Mouse (Mus musculus): ENCODE data around the gene Rmi1. TPM values are rescaled to one million over a fixed set of nuclear protein-coding genes. Genes with fewer than 3 reads are reported as not detected.
"Not testable (repeated sequence)": the region's sequence is repeated elsewhere in the genome, so short reads cannot be mapped to it uniquely, and the experiment has no call there.

Gene Rmi1
- polyA plus RNA-seq, 1 experiment: 0.69 TPM

- Histone ChIP-seq H3K36me3 (ENCODE audit: control insufficient read depth) (no peaks in the 10 kb centered on the region), H3K4me1 (ENCODE audit: control insufficient read depth) (no peaks in the 10 kb centered on the region), H3K27me3 (ENCODE audit: control insufficient read depth) (0 out of 2 replicates have a peak, but pooled peaks cover 3% of the 10 kb centered on the region), H3K4me3 (replicated peaks) (no peak overlapping the region), H3K9me3 (ENCODE audit: control insufficient read depth, low read length) (peaks cover 32% of the 10 kb centered on the region)
- TF ChIP-seq GATA1 (IDR thresholded peaks at IDR 0.05; ENCODE audit: low read length): no peak
- TF ChIP-seq TAL1 (IDR thresholded peaks at IDR 0.05; ENCODE audit: low read length): no peak
Observed at GRCm38 (mm10) chr13:58372278-58373152, 29.5 kb upstream of the Rmi1 start.

DNA sequence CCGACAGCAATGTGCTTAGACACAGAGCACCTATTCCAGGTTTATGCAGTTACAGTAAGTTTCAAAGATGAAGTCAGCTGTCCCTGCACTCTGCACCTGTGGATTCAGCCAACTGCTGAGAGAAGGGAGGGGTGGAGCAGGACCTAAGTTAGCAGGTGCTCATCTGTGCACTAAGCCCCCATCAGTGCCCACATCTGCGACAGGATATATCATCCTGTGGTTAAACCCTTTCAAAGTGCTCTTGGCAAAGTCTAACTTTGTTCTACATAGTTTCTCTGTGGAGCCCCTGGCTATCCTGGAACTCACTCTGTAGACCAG is 28.9 kb upstream of the Rmi1 start:
- Histone ChIP-seq H3K4me1 (ENCODE audit: control insufficient read depth) (no peaks in the 10 kb centered on the region), H3K4me3 (replicated peaks) (no peak overlapping the region), H3K9me3 (ENCODE audit: control insufficient read depth, low read length) (peaks cover 32% of the 10 kb centered on the region), H3K27me3 (ENCODE audit: control insufficient read depth) (0 out of 2 replicates have a peak, but pooled peaks cover 3% of the 10 kb centered on the region), H3K36me3 (ENCODE audit: control insufficient read depth) (no peaks in the 10 kb centered on the region)
- TF ChIP-seq TAL1 (IDR thresholded peaks at IDR 0.05; ENCODE audit: low read length) (no peak), GATA1 (IDR thresholded peaks at IDR 0.05; ENCODE audit: low read length) (no peak)

DNA sequence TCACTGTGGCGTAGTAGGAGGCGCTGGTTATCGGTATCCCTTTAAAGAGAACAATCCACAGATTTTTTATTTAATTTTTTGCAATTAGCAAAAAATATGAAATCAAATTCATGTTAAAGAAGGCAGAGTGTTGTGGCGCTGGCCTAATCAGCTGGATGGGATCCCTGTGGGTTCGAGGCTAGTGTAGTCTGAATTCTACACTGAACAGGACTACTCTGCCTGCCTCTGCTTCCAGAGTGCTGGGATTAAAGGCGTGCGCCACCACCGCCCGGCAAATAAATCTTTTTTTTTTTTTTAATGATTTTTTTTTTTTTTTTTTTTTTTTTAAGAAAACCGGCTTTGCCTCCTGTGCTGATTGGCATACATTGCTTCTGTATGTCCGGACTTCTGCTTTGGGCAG is 17.7 kb upstream of the Rmi1 start:
- Histone ChIP-seq H3K4me3 (replicated peaks) (peak overlapping the region; percentile 78), H3K9me3 (ENCODE audit: control insufficient read depth, low read length) (peaks cover 32% of the 10 kb centered on the region), H3K4me1 (ENCODE audit: control insufficient read depth) (peaks cover 29% of the 10 kb centered on the region)

DNA sequence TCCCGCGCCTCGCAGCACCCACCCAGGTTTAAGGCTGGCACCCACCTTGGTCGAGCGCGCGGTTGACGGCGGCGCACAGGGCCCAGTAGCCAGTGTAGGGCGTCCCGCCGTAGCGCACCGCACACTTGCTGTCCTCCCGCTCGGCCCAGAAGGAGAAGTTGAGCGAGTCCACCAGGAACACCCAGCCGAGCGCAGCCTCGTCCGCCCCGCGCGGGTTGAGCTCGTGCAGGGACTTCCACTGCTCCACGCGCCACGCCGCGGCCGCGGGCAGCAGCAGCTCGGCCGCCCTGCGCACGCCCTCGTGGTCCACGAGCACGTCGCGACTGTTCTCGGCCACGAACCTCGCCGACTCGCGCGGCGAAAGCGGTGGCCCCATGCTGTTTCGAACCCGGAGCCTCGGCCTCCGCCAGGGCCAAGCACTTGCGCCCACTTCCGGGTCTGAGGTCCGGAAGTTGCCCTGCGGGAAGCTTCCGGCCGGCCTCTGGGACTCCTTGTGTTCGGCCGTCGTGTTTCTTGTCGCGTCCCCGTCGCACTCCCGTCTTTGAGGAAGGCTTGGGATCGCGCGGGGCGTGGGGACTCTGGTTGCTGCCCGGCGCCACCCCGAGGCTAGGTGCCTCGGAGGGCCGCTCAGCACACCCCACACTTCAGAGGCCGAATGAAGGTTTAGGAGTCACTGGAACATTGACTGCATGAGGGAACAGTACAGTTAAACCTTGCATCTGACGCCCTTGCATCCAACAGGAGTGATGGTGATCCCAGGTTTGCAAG is 17.1 kb upstream of the Rmi1 start, which contains the start of gene 2210016F16Rik:
2210016F16Rik (minus strand) TSS at position 447 of the 768 bp plus-strand sequence.
- peaks cover 27% of the 10 kb centered on the region for H3K9me3 ChIP-seq (ENCODE audit: control insufficient read depth, low read length)
- H3K4me3 ChIP-seq (replicated peaks): peak within 1 kb of the TSS; percentile 78
- peaks cover 50% of the 10 kb centered on the region for H3K36me3 ChIP-seq (ENCODE audit: control insufficient read depth)

More for the DNA sequence above, 17.7 kb upstream of the Rmi1 start:
- Histone ChIP-seq H3K36me3 (ENCODE audit: control insufficient read depth) (peaks cover 47% of the 10 kb centered on the region), H3K27me3 (ENCODE audit: control insufficient read depth) (no peaks in the 10 kb centered on the region; the same call in 1 of the 2 replicates)
- no peak for TF ChIP-seq TAL1 (IDR thresholded peaks at IDR 0.05; ENCODE audit: low read length)

GRCm38 (mm10) chr13:58385547-58385920 is 16.5 kb upstream of the Rmi1 start:
- H3K27me3 ChIP-seq (ENCODE audit: control insufficient read depth): no peaks in the 10 kb centered on the region; the same call in 1 of the 2 replicates
- H3K4me3 ChIP-seq (replicated peaks): peak overlapping the region; percentile 78
- H3K4me1 ChIP-seq (ENCODE audit: control insufficient read depth): peaks cover 29% of the 10 kb centered on the region
- peaks cover 50% of the 10 kb centered on the region for H3K36me3 ChIP-seq (ENCODE audit: control insufficient read depth)
- TF ChIP-seq TAL1 (IDR thresholded peaks at IDR 0.05; ENCODE audit: low read length): no peak
- no peak for TF ChIP-seq GATA1 (IDR thresholded peaks at IDR 0.05; ENCODE audit: low read length)
- peaks cover 21% of the 10 kb centered on the region for H3K9me3 ChIP-seq (ENCODE audit: control insufficient read depth, low read length)

More for the DNA sequence above, 17.1 kb upstream of the Rmi1 start, which contains the start of gene 2210016F16Rik:
- peaks cover 29% of the 10 kb centered on the region for H3K4me1 ChIP-seq (ENCODE audit: control insufficient read depth)
- H3K27me3 ChIP-seq (ENCODE audit: control insufficient read depth): no peaks in the 10 kb centered on the region; the same call in 1 of the 2 replicates
- TF ChIP-seq TAL1 (IDR thresholded peaks at IDR 0.05; ENCODE audit: low read length) (no peak), GATA1 (IDR thresholded peaks at IDR 0.05; ENCODE audit: low read length) (no peak)

- H3K27me3 ChIP-seq (ENCODE audit: control insufficient read depth): no peaks in the 10 kb centered on the region
- TF ChIP-seq TAL1 (IDR thresholded peaks at IDR 0.05; ENCODE audit: low read length) (no peak), GATA1 (IDR thresholded peaks at IDR 0.05; ENCODE audit: low read length) (peak; percentile 65)
- no peak overlapping the region for H3K4me3 ChIP-seq (replicated peaks)
- no peaks in the 10 kb centered on the region for H3K9me3 ChIP-seq (ENCODE audit: control insufficient read depth, low read length)
- peaks cover 49% of the 10 kb centered on the region for H3K36me3 ChIP-seq (ENCODE audit: control insufficient read depth)
- H3K4me1 ChIP-seq (ENCODE audit: control insufficient read depth): peaks cover 29% of the 10 kb centered on the region
Observed at GRCm38 (mm10) chr13:58387948-58388347, 14.1 kb upstream of the Rmi1 start.

DNA sequence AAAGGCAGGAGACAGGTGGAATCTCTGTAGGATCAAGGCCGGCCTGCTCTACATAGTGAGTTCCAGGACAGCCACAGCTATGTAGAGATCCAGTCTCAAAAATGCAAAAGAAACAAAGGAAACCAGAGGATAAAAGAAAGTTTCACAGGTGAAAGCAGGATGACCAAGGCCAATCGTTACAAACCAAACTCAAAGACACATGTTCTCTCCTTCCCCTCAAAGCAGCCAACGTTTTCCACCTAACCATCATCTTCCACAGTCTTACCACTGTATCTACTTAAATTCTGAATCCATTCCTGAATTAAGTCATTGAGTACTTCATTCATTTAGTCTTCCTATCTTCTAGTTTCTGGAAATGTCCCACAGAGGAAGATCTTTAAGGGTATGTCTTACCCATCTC is 13.7 kb upstream of the Rmi1 start:
- Histone ChIP-seq H3K9me3 (ENCODE audit: control insufficient read depth, low read length) (no peaks in the 10 kb centered on the region), H3K27me3 (ENCODE audit: control insufficient read depth) (no peaks in the 10 kb centered on the region), H3K4me3 (replicated peaks) (no peak overlapping the region), H3K36me3 (ENCODE audit: control insufficient read depth) (peaks cover 50% of the 10 kb centered on the region), H3K4me1 (ENCODE audit: control insufficient read depth) (peaks cover 29% of the 10 kb centered on the region)
- TF ChIP-seq GATA1 (IDR thresholded peaks at IDR 0.05; ENCODE audit: low read length) (no peak), TAL1 (IDR thresholded peaks at IDR 0.05; ENCODE audit: low read length) (no peak)

GRCm38 (mm10) chr13:58389324-58389951 is 12.6 kb upstream of the Rmi1 start:
- Histone ChIP-seq H3K4me1 (ENCODE audit: control insufficient read depth) (peaks cover 23% of the 10 kb centered on the region), H3K9me3 (ENCODE audit: control insufficient read depth, low read length) (no peaks in the 10 kb centered on the region), H3K4me3 (replicated peaks) (no peak overlapping the region), H3K27me3 (ENCODE audit: control insufficient read depth) (no peaks in the 10 kb centered on the region), H3K36me3 (ENCODE audit: control insufficient read depth) (peaks cover 59% of the 10 kb centered on the region)
- TF ChIP-seq TAL1 (IDR thresholded peaks at IDR 0.05; ENCODE audit: low read length) (no peak), GATA1 (IDR thresholded peaks at IDR 0.05; ENCODE audit: low read length) (no peak)

DNA sequence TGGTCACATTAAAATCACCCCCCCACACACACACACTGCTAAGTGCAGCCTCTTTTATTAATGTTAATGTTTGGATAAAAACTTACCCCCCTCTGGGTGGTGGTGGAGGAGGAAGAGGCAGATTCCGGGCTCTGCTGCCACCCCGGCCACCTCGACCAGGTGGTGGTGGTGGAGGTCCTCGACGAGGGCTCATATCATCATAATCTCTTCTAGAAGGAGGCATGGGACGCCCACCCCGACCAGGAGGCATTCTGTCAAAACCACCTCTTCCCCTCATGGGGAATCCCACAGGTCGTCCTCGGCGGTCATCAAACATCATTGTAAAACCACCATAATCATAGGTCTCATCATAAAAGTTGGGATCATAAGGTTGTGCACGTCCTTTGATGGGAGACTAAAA is 7.7 kb upstream of the Rmi1 start:
- H3K4me1 ChIP-seq (ENCODE audit: control insufficient read depth); H3K4me3 ChIP-seq (replicated peaks); H3K9me3 ChIP-seq (ENCODE audit: control insufficient read depth, low read length); H3K27me3 ChIP-seq (ENCODE audit: control insufficient read depth): not testable (repeated sequence)
- H3K36me3 ChIP-seq (ENCODE audit: control insufficient read depth): peaks cover 97% of the 10 kb centered on the region
